22 mouse cellular contexts compared by ENCODE assay signal in the genomic region with DNA sequence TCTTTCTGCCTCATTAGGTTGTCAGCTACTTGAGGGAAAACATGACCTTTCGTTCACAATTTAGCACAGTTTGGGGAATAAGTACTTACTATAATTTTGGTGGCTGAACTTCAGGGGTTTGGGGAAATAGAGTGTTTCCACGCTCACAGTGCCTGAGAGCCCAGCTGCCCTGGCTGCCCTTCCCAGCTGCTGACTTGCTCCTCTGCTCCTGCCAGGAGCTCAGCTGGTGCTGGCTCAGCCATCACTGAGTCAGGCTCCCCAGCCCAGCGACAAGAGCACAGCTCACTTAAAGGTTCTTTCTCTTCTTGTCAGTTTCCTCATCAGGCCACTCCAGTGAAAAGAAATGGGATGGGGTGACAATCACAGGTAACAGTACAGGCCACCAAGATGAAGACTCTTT. TPM values are rescaled to one million over a fixed set of nuclear protein-coding genes. Genes with fewer than 3 reads are reported as not detected.
DNase-seq lines count a peak whose midpoint lies in the region; ATAC-seq and TF ChIP-seq lines count a peak whose summit lies in the region.
"Had no signal": no experiment of that assay in that cellular context is flagged by ENCODE, and none has a peak within 500 bp of the region (broad histone marks: within the 10 kb centered on the region; RNA-seq: fewer than 3 reads in every experiment).

No protein-coding gene starts in this region.

- H3K9ac ChIP-seq in forebrain, embryonic 13.5 days: peak overlapping the region; percentile 1; the same call in 1 of the 2 replicates
- H3K9ac ChIP-seq in forebrain, embryonic 16.5 days (replicated peaks; ENCODE audit: low read depth, low read length): no peak overlapping the region
- H3K9ac ChIP-seq: liver, postnatal 0 days; neural tube, embryonic 15.5 days had no signal

- intact Hi-C loops in left cerebral cortex, postnatal 4 days (cut with DNase I): no loop called here
- intact Hi-C loops in left cerebral cortex, postnatal 14 days (cut with DNase I): no loop called here
- intact Hi-C loops in gastrocnemius, adult 2 months (cut with DNase I): loop anchor here (10.0 kb wide), 1 partner anchor 246 kb away; no protein-coding TSS in a partner anchor

- TF ChIP-seq CTCF in gastrocnemius, adult 2 months (IDR thresholded peaks at IDR 0.05): no peak

- 80% methylated on average over 3 of the region's 3 CpGs for WGBS in forebrain, embryonic 13.5 days
- WGBS in forebrain, embryonic 16.5 days: 70% methylated on average over 3 of the region's 3 CpGs

- H3K4me2 ChIP-seq in forebrain, embryonic 13.5 days: no peak overlapping the region
- no peak overlapping the region for H3K4me2 ChIP-seq in forebrain, embryonic 16.5 days (ENCODE audit: low read length)
- H3K4me2 ChIP-seq: midbrain, embryonic 11.5 days; neural tube, embryonic 15.5 days had no signal

- DNase-seq in left cerebral cortex, postnatal 4 days: peak; percentile 47
- DNase-seq in left cerebral cortex, postnatal 14 days (ENCODE audit: low spot score in 2 of 2): no peak
- DNase-seq in gastrocnemius, adult 2 months: peak; percentile 86
- DNase-seq in skeletal muscle tissue, adult 2 months (ENCODE audit: low read depth, low spot score): peak; percentile 83
- DNase-seq in testis, postnatal 14 days (ENCODE audit: low spot score): no peak
- DNase-seq: adrenal gland, postnatal 14 days; cerebellum, adult 8-10 months; kidney, adult 18-20 months; kidney, postnatal 4 days; liver; liver, postnatal 0 days; right cerebral cortex, adult 18-20 months; thymus, adult 2 months had no signal

- H3K4me3 ChIP-seq in forebrain, embryonic 13.5 days: no peak overlapping the region
- H3K4me3 ChIP-seq in forebrain, embryonic 16.5 days (replicated peaks; ENCODE audit: low read length): no peak overlapping the region
- no peak overlapping the region for H3K4me3 ChIP-seq in gastrocnemius, adult 2 months
- H3K4me3 ChIP-seq: forebrain, embryonic 10.5 days; hindbrain, embryonic 10.5 days; neural tube, embryonic 15.5 days had no signal

- peaks cover 19% of the 10 kb centered on the region for H3K36me3 ChIP-seq in forebrain, embryonic 13.5 days (ENCODE audit: poor library complexity, severe bottlenecking)
- peaks cover 2% of the 10 kb centered on the region; the same call in 1 of the 2 replicates for H3K36me3 ChIP-seq in forebrain, embryonic 16.5 days (ENCODE audit: control insufficient read depth, insufficient read depth)

- peaks cover 31% of the 10 kb centered on the region for H3K4me1 ChIP-seq in forebrain, embryonic 13.5 days
- peaks cover 23% of the 10 kb centered on the region for H3K4me1 ChIP-seq in forebrain, embryonic 16.5 days (replicated peaks; ENCODE audit: control insufficient read depth, insufficient read depth, low read length)

- no peaks in the 10 kb centered on the region for H3K9me3 ChIP-seq in forebrain, embryonic 13.5 days (replicated peaks)
- no peaks in the 10 kb centered on the region for H3K9me3 ChIP-seq in forebrain, embryonic 16.5 days (ENCODE audit: control insufficient read depth, low read length)
- H3K9me3 ChIP-seq: forebrain, embryonic 10.5 days; hindbrain, embryonic 10.5 days; neural tube, embryonic 15.5 days had no signal

- no peaks in the 10 kb centered on the region for H3K27me3 ChIP-seq in forebrain, embryonic 13.5 days
- H3K27me3 ChIP-seq in forebrain, embryonic 16.5 days (replicated peaks; ENCODE audit: control insufficient read depth, insufficient read depth, low read length): no peaks in the 10 kb centered on the region
- H3K27me3 ChIP-seq: neural tube, embryonic 15.5 days; Patski had no signal

- ATAC-seq in forebrain, embryonic 13.5 days: no peak
- no peak for ATAC-seq in forebrain, embryonic 16.5 days
- ATAC-seq: CD4-positive, CD25-positive, alpha-beta regulatory T cell, adult 4 months; liver, postnatal 0 days; lung, postnatal 0 days; Patski had no signal

- H3K27ac ChIP-seq in forebrain, embryonic 13.5 days: no peak overlapping the region
- no peak overlapping the region for H3K27ac ChIP-seq in forebrain, embryonic 16.5 days (ENCODE audit: low read length)
- H3K27ac ChIP-seq in gastrocnemius, adult 2 months: peak overlapping the region; percentile 74
- H3K27ac ChIP-seq: forebrain, embryonic 10.5 days; hindbrain, embryonic 10.5 days; neural tube, embryonic 15.5 days had no signal

RNA-seq across cellular contexts. Expression of a gene that starts 3.9 kb away (rescaled TPM):
- 13.6 and 14.5 TPM in 2 replicates for polyA plus RNA-seq in forebrain, embryonic 13.5 days (2015; fragmentation: Nextera tagmentation; extraction: Ambion mirVana)
- 14.7 and 15.5 TPM in 2 replicates for polyA plus RNA-seq in forebrain, embryonic 16.5 days (2015; fragmentation: Nextera tagmentation; extraction: Ambion mirVana)
- 10 to 100 TPM; 11.5 to 12.8 TPM for total RNA-seq in left cerebral cortex, postnatal 4 days (2021)
- 1 to 10 TPM; 6.2 TPM for total RNA-seq in left cerebral cortex, postnatal 14 days (2021)
- 10 to 100 TPM; 10.4 to 11.7 TPM for total RNA-seq in gastrocnemius, adult 2 months (2021)

RNA-seq across cellular contexts. Expression of a gene that starts 18.6 kb away (rescaled TPM):
- polyA plus RNA-seq in forebrain, embryonic 13.5 days (2015; fragmentation: Nextera tagmentation; extraction: Ambion mirVana): 3.2 and 4.6 TPM in 2 replicates
- 3.5 and 4.5 TPM in 2 replicates for polyA plus RNA-seq in forebrain, embryonic 16.5 days (2015; fragmentation: Nextera tagmentation; extraction: Ambion mirVana)
- 10 to 100 TPM; 37.1 to 37.8 TPM for total RNA-seq in left cerebral cortex, postnatal 4 days (2021)
- 10 to 100 TPM; 29.3 to 32.9 TPM for total RNA-seq in left cerebral cortex, postnatal 14 days (2021)
- total RNA-seq in gastrocnemius, adult 2 months (2021): 10 to 100 TPM; 25.4 to 32.3 TPM

Comparison
In these comparisons a context has a peak if more than half of its experiments do, and no peak if none do; other contexts are left out.
1. DNase-seq: peak in left cerebral cortex, postnatal 4 days (single experiment), gastrocnemius, adult 2 months (single experiment) and skeletal muscle tissue, adult 2 months (single experiment); none in left cerebral cortex, postnatal 14 days (0 of 2) and testis, postnatal 14 days (single experiment).